Mouse (Mus musculus) bone marrow, adult 2 months (tissue): Measurements from ENCODE around the gene Adap1.

Experiments
- CTCF ChIP-seq: fragments of 200-500 bp; IDR thresholded peaks from 2 replicates; pipeline ENCODE4 v1.5.1; 2011; ENCODE audit warnings: low read length, control low read depth; ENCODE audit not compliant: control insufficient read depth, insufficient read depth
- POLR2A ChIP-seq: fragments of 200-500 bp; IDR thresholded peaks from 2 replicates; pipeline ENCODE4 v1.6.1; 2011; ENCODE audit warnings: low read depth, mild to moderate bottlenecking, control low read depth, low read length, borderline replicate concordance; ENCODE audit not compliant: control insufficient read depth

GRCm38 (mm10) chr5:139338403-139338802 is 13.0 kb upstream of the Adap1 start:
- TF ChIP-seq CTCF, result no peak
- TF ChIP-seq POLR2A, result no peak
